In the genomic region with DNA sequence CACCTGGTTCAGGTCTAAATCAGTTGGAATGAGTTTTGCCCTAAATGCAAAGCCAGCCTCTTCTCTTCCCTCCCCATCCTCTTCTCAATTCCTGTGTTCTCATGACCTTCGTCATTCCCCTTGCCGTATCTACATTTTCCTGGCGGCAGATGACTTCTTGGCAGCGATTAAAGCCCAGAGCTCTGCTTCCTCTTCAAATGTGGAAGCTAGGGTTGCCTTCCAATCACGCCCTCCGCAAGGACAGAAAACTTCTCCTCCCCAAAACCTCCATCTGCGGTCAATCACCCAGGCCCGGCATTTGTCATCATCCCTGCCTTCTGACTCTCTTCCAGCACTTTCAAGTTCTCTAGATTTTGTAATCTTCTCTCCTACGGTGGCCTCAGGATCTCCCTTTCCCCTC, we compare ENCODE assay signal across 19 mouse cellular contexts.
DNase-seq lines count a peak whose midpoint lies in the region; TF ChIP-seq lines count a peak whose summit lies in the region.
"Had no signal": no experiment of that assay in that cellular context is flagged by ENCODE, and none has a peak within 500 bp of the region (broad histone marks: within the 10 kb centered on the region; RNA-seq: fewer than 3 reads in every experiment).

No protein-coding gene starts in this region.

- no peaks in the 10 kb centered on the region for H3K79me2 ChIP-seq in heart, adult 2 months (replicated peaks; ENCODE audit: control insufficient read depth, insufficient read depth, low read length)

- intact Hi-C loops in heart, adult 2 months (cut with DNase I), result no loop called here
- intact Hi-C loops in heart, postnatal 10 days (cut with DNase I), result no loop called here
- intact Hi-C loops in left cerebral cortex, postnatal 25 days (cut with DNase I), result no loop called here

- no peak for TF ChIP-seq POLR2A in heart, adult 2 months (IDR thresholded peaks at IDR 0.05; ENCODE audit: insufficient read depth, low read depth, low read length)

- H3K9me3 ChIP-seq in heart, embryonic 10.5 days, result no peaks in the 10 kb centered on the region
- H3K9me3 ChIP-seq: embryonic facial prominence, embryonic 15.5 days; forebrain, embryonic 10.5 days; hindbrain, embryonic 15.5 days had no signal

- WGBS in heart, adult 2 months, result 33% methylated on average over 9 of the region's 9 CpGs
- 81% methylated on average over 9 of the region's 9 CpGs for WGBS in heart, embryonic 10.5 days

- H3K27me3 ChIP-seq in heart, adult 2 months (ENCODE audit: control insufficient read depth, insufficient read depth, low read length), result no peaks in the 10 kb centered on the region
- H3K27me3 ChIP-seq in heart, embryonic 10.5 days (ENCODE audit: insufficient read depth, poor library complexity, severe bottlenecking), result no peaks in the 10 kb centered on the region
- H3K27me3 ChIP-seq: CH12.LX; embryonic facial prominence, embryonic 15.5 days had no signal

- no peaks in the 10 kb centered on the region for H3K36me3 ChIP-seq in heart, adult 2 months (ENCODE audit: control insufficient read depth, insufficient read depth, low read length)
- H3K36me3 ChIP-seq in heart, embryonic 10.5 days, result no peaks in the 10 kb centered on the region
- H3K36me3 ChIP-seq: embryonic facial prominence, embryonic 15.5 days; forebrain, embryonic 10.5 days; hindbrain, embryonic 15.5 days had no signal

- no peak overlapping the region for H3K9ac ChIP-seq in heart, adult 2 months (ENCODE audit: low read depth, low read length)
- H3K9ac ChIP-seq: embryonic facial prominence, embryonic 15.5 days; hindbrain, embryonic 15.5 days had no signal

- H3K4me3 ChIP-seq in heart, adult 2 months, result no peak overlapping the region
- no peak overlapping the region for H3K4me3 ChIP-seq in heart, embryonic 10.5 days
- H3K4me3 ChIP-seq: embryonic facial prominence, embryonic 15.5 days; erythroblast, embryonic 14.5 days; forebrain, embryonic 10.5 days; hindbrain, embryonic 15.5 days had no signal

- no peak for TF ChIP-seq CTCF in heart, adult 2 months (IDR thresholded peaks at IDR 0.05)

- TF ChIP-seq EP300 in heart, adult 2 months (IDR thresholded peaks at IDR 0.05; ENCODE audit: insufficient read depth, low read depth, low read length), result no peak

- peak; percentile 31 to 42 for DNase-seq in heart, adult 2 months
- DNase-seq in heart, embryonic 10.5 days (ENCODE audit: low spot score), result no peak
- peak; percentile 34 to 60 for DNase-seq in heart, adult 9 months (ENCODE audit: low spot score in 2 of 2)
- DNase-seq in heart, postnatal 10 days, result peak; percentile 64 to 73
- DNase-seq in heart, postnatal 4 days, result peak; percentile 66
- no peak for DNase-seq in left cerebral cortex, postnatal 25 days (ENCODE audit: low spot score in 2 of 2)
- no peak for DNase-seq in cerebellum, adult 11-12 months
- DNase-seq: adrenal gland, adult 2 months; adrenal gland, postnatal 25 days; cerebellum, adult 8-10 months; cerebellum, postnatal 14 days; embryo, embryonic 11 days; gastrocnemius, postnatal 36 days; kidney, adult 2 months had no signal

- no peak overlapping the region for H3K27ac ChIP-seq in heart, adult 2 months
- H3K27ac ChIP-seq in heart, embryonic 10.5 days, result no peak overlapping the region
- H3K27ac ChIP-seq: embryonic facial prominence, embryonic 15.5 days; forebrain, embryonic 10.5 days; hindbrain, embryonic 15.5 days had no signal

- H3K4me1 ChIP-seq in heart, adult 2 months (ENCODE audit: control insufficient read depth, insufficient read depth, low read length), result peaks cover 3% of the 10 kb centered on the region
- H3K4me1 ChIP-seq in heart, embryonic 10.5 days, result no peaks in the 10 kb centered on the region
- H3K4me1 ChIP-seq: embryonic facial prominence, embryonic 15.5 days; forebrain, embryonic 10.5 days; hindbrain, embryonic 15.5 days had no signal

Comparison
In these comparisons a context has a peak if more than half of its experiments do, and no peak if none do; other contexts are left out.
1. DNase-seq: peak in heart, adult 2 months (2 of 2), heart, adult 9 months (2 of 2), heart, postnatal 10 days (2 of 2) and heart, postnatal 4 days (single experiment); none in heart, embryonic 10.5 days (single experiment), left cerebral cortex, postnatal 25 days (0 of 2) and cerebellum, adult 11-12 months (single experiment).